Mouse (Mus musculus) heart, postnatal 0 days (tissue): ENCODE data around the gene Tenm2.

Source experiments
- CTCF ChIP-seq: IDR thresholded peaks from 2 replicates; pipeline ENCODE4 v1.5.1; 2016; ENCODE audit warnings: antibody characterized with exemption, control low read depth, low read depth
- EP300 ChIP-seq: IDR thresholded peaks from 2 replicates; pipeline ENCODE4 v1.6.1; 2016; ENCODE audit warnings: antibody characterized with exemption, low read depth

DNA sequence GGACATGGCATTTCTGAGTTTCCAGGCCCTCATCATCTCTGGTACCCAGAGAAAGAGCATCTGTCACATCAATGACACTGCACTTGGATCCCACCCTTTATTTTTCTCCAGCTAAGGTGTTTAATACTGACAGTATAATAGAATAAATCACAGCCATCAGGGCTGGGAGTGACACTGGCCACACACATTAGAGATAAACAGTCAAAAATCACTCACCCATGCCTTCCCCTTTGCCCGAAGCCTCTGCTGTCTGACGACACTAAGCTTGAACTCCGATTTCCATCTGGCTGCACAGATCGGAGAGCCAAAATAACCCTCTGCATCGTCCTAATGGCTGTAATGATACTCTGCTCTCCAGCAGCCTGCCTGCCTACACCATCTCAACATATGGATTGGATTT is 305.9 kb downstream of the Tenm2 start:
- TF ChIP-seq EP300 (no peak), CTCF (no peak)
